Mouse (Mus musculus) left cerebral cortex, adult 8-10 months (tissue): ENCODE data around the gene Cenps. TPM values are rescaled to one million over a fixed set of nuclear protein-coding genes. Genes with fewer than 3 reads are reported as not detected.
A peak's percentile ranks its signal among the peaks of the same experiment; 100 is the strongest.
"Not testable (repeated sequence)": the region's sequence is repeated elsewhere in the genome, so short reads cannot be mapped to it uniquely, and the experiment has no call there.

ENCODE experiments used
- DNase-seq, 2 experiments: peaks; one replicate each; pipeline ENCODE4 v3.0.0; 2022; ENCODE audit warnings: low spot score in 2 of 2
- total RNA-seq, 4 experiments: library from RNA; stranded (reverse); gene quantifications; 2 replicates each; pipeline ENCODE4 v1.2.4; 2022

Cenps gene
- total RNA-seq, 4 experiments from 2014 or later: 24.4 to 29.1 (median 25.8) TPM

DNA sequence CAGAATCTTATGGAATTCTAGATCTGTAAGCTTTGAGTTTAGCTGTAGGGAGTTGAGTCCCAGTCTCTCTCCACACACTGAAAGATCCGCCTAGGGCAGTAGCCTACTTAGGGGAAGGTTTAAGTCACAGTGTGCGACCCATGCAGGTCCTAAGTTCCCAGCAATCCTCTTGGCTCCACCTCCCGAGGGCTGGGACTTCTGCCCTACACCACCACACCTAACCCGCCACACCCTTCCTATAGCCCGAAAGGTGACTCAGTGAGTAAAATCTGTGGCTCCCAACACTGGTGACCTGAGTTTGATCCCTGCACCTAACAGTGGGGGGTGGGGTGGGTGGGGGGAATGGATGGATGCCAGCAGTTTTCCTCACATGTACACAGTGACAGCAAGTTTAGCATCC lies 14.0 kb downstream of the Cenps start:
- no peak for DNase-seq

- DNase-seq: not testable (repeated sequence)
Observed at GRCm38 (mm10) chr4:149119978-149120562, 17.4 kb downstream of the Cenps start.

- peak; percentile 78 to 89 for DNase-seq
Observed at GRCm38 (mm10) chr4:149103875-149104561, 33.4 kb downstream of the Cenps start, which contains the start of gene Dffa. Gene Dffa, plus strand, starts transcription at chr4:149104146.

DNA sequence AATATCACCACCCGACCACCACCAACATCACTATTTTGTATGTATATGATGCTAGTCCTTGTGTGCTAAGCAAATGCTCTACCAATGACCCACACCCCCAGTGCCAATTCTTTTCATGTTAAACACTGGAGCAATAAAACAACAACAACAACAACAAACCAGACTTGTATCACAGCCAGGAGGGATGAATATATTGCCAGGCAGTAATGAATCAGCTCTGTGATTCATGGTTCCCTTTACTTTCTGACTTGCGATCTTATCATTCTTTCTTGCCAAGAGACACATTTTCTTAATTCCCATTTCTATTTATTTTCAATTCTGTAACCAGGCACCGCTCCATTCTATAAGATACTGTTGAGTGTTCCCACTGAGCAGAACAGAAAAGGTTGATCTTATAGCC lies 36.0 kb downstream of the Cenps start:
- DNase-seq: no peak

DNA sequence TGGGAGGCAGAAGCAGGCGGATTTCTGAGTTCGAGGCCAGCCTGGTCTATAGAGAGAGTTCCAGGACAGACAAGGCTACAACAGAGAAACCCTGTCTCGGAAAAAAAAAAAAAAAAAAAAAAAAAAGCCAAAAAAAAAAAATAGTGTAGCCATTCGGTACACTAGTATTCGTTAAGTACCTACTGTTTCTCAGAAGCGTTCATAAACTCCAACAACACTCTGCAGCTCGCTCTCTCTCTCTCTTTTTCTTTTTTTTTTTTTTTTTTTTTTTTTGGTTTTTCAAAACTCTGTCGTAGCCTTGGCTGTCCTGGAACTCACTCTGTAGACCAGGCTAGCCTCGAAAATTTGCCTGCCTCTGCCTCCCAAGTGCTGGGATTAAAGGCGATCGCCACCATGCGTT lies 37.0 kb downstream of the Cenps start:
- not testable (repeated sequence) for DNase-seq

GRCm38 (mm10) chr4:149099369-149100017 lies 37.9 kb downstream of the Cenps start, which contains the start of gene Pex14:
Gene Pex14, minus strand, starts transcription at chr4:149099876.
- DNase-seq: peak; percentile 80 to 87

DNA sequence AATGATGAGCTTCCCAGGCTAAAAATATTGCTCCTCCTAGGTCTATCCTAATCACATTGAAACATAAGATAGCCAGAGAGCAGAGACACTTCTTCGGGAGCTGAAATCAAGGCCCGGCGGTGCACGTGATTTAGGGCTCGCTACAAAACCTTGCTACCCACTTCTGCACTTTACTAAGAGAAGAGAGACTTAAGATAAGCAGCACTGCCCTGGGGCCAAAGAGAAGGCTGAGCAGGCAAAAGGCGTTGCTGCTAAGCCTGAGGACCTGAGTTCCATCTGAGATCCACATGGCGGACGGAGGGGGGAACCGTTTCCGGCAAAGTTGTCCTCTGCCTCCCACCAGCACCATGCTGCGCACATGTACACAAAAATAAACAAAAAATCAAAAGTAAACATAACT lies 38.9 kb downstream of the Cenps start:
- no peak for DNase-seq

DNA sequence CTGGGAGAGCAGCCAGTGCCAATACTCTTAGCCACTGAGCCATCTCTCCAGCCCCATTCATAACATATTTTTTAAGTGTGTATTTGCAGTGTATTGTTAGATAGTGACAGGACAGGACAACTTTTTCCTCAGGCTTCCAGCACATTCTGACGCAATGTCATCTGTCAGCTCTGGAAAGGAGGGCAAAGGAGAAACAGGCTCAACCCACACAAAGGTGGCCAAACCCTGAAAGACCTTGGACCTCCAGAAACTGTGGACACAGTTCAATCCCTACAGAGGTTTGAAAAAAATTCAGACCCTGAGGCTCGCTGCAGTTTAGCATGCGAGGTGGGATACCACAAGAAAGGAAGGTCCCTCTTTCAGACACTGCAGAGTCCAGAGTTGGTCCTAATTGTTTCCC lies 39.5 kb downstream of the Cenps start:
- no peak for DNase-seq

GRCm38 (mm10) chr4:149091364-149091763 lies 46.1 kb downstream of the Cenps start:
- no peak for DNase-seq

DNA sequence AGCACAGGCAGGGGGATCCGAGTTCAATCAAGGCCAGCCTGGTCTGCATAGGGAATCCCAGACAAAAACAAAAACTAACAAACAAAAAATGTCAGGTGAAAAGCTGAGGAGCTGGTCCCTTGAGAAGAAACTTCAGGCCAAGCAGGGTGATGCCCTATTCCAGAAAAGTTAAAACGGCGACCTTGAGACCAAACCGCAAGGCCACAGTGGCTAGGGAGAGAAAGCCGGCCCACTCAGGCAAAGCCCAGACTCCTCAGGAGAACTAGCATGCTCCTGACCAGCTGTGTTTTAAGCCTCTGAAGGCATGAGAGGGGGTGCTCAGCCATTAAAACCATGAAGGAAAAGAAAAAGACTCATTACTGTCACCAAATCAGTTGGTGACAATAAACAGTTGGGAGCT lies 52.0 kb downstream of the Cenps start:
- no peak for DNase-seq

DNA sequence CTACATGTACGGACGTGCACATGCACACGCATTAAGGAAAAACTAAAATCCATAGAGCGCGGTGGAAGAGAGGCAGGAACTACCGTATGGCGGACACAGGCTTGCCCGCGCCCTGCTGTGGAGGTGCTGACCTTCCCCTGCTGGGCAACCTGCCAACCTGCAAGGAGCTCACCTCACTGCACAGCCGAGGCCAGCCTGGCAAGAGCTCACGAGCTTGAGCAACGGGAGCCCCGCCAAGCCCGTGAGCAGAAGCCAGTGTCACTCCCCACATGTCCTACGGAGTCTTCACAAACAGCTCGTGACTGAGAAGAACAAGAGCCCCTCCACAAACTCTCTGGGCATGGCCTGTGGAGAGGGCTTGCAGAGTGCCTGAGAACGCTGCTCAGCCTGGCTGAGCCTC lies 55.9 kb downstream of the Cenps start:
- DNase-seq: no peak

DNA sequence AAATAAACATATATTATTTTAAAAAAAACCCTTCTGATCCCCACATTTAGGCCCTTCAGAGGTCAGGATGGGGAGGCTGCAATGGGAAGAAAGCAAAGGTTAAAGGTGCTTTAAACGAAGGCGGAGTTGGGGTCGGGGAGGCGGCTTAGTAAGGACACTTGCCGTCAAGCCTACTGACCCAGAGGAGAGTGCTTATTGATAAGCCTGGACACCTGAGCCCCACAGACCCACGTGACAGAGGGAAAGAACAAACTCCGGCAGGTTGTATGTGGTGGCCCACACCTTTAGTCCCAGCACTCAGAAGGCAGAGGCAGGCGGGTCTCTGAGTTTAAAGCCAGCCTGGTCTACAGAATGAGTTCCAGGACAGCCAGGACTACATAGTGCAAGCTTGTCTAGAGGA lies 57.3 kb downstream of the Cenps start:
- DNase-seq: no peak

DNA sequence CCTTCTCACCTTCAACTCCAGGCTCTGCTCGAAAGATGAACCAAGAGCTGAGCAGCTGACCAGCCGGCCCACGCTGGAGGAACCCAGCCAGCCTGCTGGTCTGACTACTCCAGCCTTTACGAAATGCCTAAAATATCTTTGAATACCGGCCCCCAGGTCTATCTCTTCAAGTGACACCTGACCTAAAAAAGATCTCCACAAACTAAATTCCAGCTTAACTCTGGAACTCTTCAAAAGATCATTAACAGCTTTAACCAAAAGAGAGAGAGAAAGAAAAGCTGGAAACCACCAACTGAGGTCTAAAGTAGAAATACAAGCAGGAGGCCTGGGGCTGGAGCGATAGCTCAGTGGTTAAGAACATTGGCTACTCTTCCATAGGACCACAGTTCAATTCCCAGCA lies 57.8 kb downstream of the Cenps start:
- no peak for DNase-seq

- DNase-seq: no peak
Observed at GRCm38 (mm10) chr4:149078261-149078660, 59.2 kb downstream of the Cenps start.

Other genes starting within 250 kb of the Cenps start
- 10 to 100 TPM; 51.7 to 61.3 (median 59.2) TPM for gene Pex14, start 37.8 kb downstream of the Cenps start, total RNA-seq
- gene Dffa, start 33.5 kb downstream of the Cenps start, total RNA-seq: 10 to 100 TPM; 55.8 to 62.6 (median 58.1) TPM
- 10 to 100 TPM in 3 of 4 experiments, 1 to 10 TPM in 1; 8.3 to 14.0 (median 11.0) TPM for gene Cort, start 10.9 kb downstream of the Cenps start, total RNA-seq
- gene Pgd, start 29.1 kb upstream of the Cenps start, total RNA-seq: 10 to 100 TPM; 36.0 to 43.8 (median 40.9) TPM
- 100 to 1,000 TPM; 419 to 466 (median 440) TPM for gene Kif1b, start 170.1 kb upstream of the Cenps start, total RNA-seq